Mouse (Mus musculus) midbrain, embryonic 12.5 days (tissue): ENCODE measurements around the gene Selenom. TPM values are rescaled to one million over a fixed set of nuclear protein-coding genes. Genes with fewer than 3 reads are reported as not detected.

ENCODE experiments used
- polyA plus RNA-seq: library from polyadenylated mRNA; unstranded; fragments of >200 nt; fragmentation: Nextera tagmentation; extraction: Ambion mirVana; gene quantifications from 2 replicates; pipeline ENCODE4 v1.2.1, GENCODE M21; 2016

The Selenom gene
- polyA plus RNA-seq, 1 experiment from 2014 or later = 69.3 TPM

Other genes with a start within 250 kb of the Selenom start
- gene Drg1, start 248.3 kb upstream of the Selenom start, polyA plus RNA-seq = 264 and 285 TPM in 2 replicates
- gene Patz1, start 225.8 kb upstream of the Selenom start, polyA plus RNA-seq = 140 and 154 TPM in 2 replicates
- 17.3 TPM in 2 replicates for gene Pik3ip1, start 184.3 kb upstream of the Selenom start, polyA plus RNA-seq
- gene Limk2, start 105.5 kb upstream of the Selenom start, polyA plus RNA-seq = 94.3 and 102 TPM in 2 replicates
- gene Rnf185, start 62.3 kb upstream of the Selenom start, polyA plus RNA-seq = 46.7 TPM in 2 replicates
- gene Pla2g3, start 26.4 kb upstream of the Selenom start, polyA plus RNA-seq = 0.67 and 0.98 TPM in 2 replicates
- 0.38 and 0.68 TPM in 2 replicates for gene Inpp5j, start 9.9 kb upstream of the Selenom start, polyA plus RNA-seq
- 36.8 and 39.2 TPM in 2 replicates for gene Smtn, start 25.9 kb downstream of the Selenom start, polyA plus RNA-seq
- gene Morc2a, start 134.5 kb downstream of the Selenom start, polyA plus RNA-seq = 56.5 and 58.0 TPM in 2 replicates